Mouse (Mus musculus) kidney, postnatal 10 days (tissue): Measurements from ENCODE around the gene Kirrel3.
A peak's percentile ranks its signal among the peaks of the same experiment; 100 is the strongest.

Source experiments
- DNase-seq: peaks from one replicate; pipeline ENCODE4 v3.0.0; 2021; ENCODE audit warnings: mixed read lengths

Kirrel3 gene

DNA sequence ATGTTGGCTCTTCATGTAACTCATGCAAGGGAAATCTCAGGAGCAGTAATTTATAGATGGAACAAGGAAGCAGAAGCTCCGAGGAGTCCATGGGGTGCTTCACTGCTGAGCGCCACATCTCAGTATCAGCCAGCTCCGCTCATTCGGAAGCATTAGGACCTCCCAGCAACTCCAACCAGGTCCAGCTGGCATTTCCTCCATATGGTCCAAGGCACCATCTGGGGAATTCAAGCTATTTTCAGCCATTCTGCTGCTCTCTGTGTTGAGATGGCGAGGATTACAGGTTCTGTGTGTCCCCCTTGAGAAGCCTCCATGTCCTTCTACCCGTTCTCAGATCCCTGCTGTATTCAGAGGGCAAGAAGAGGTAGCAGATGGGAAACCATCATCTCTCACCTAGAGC is 419.5 kb downstream of the Kirrel3 start:
- DNase-seq = no peak

DNA sequence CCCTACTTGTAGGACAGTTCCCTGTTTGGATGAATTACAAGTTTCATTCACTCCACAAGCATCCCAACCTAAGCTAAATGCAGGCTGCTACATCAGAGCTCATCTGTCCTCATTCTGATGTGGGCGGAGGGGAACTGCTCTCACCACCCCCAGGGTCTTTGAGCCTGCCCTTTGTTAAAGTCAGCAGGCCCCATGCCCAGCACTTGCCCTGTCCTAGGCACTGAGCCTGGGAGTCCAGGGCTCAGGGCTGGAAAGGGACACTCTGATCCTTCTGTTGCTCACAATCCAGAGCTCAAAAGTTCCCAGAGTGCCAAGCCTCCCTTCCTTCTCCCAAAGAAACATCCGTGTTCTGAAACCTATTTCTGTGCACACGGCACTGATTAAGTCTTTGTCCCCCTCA is 422.3 kb downstream of the Kirrel3 start:
- no peak for DNase-seq

- no peak for DNase-seq
These were observed 426.1 kb downstream of the Kirrel3 start for GRCm38 (mm10) chr9:34911838-34912237.

DNA sequence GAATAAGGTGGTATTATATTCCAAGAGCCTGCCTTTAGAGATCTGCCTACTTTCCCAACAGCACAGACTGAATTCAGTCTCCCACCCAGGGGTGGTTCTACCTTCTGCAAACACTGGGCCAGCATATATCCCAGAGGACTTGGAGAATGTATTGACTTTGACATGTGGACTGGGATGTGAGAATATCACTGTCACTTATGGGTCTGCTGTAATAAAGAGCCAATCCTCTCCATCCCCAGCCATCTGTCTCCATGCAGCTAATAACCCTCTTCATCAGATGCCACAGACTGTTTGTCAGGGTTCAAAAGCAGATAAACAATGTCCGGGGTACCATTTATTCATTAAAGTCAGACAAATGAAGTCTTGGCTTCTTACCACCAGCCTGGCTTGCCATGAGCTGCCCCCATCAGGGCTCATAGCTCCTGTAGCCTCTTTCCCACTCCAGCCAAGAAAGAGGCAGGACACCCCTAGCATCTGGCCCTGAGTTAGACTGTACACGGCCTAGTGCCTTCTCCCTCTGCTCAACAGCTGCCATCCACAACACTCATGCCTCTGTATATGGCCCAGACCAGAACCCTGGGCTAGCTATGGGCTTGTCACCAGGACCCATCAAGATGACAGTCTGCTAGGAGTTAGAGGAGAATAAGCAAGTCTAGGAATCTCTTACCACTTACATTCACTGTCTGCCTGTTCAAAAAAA is 426.7 kb downstream of the Kirrel3 start:
- DNase-seq = no peak

DNA sequence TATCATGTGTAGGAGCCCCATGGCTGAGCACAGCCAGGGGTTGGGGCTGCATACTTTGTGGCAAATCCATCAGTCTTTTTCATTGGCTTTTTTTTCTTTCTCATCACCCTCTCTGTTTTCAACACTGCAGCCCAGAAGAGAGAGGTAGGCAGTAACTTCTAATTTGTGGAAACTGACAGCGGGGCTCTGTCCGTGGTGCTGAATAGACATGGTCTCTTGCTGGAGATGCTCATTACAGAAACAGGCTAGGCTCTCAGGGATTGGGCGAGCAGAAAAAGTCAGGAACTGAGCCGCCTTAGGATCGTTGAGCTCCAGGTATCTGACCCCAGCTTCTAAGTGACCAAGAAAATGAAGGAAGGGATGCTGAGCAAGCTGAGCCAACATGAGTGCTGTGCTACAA is 427.3 kb downstream of the Kirrel3 start:
- peak; percentile 84 for DNase-seq

DNA sequence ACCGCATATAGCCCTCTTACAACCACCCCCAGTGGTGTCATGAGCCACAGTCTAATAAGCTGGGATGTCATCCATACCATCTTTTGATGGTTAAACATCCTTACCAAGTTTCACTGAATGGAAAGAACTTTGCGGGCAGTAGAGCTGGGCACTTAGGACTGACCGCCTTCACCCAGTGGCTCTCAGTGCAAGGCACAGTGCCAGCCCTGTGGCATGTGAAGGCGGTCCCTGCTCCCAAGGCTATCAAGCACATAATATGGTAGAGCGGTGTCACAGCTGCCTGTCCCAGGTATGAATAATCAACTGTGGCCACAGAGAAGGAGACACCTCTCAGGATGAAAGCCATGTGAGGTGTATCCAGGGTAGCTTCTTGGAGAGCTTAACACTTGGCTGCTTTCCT is 433.3 kb downstream of the Kirrel3 start:
- DNase-seq = no peak

GRCm38 (mm10) chr9:34920116-34920515 is 434.4 kb downstream of the Kirrel3 start:
- no peak for DNase-seq

GRCm38 (mm10) chr9:34921941-34922340 is 436.2 kb downstream of the Kirrel3 start:
- DNase-seq = no peak

DNA sequence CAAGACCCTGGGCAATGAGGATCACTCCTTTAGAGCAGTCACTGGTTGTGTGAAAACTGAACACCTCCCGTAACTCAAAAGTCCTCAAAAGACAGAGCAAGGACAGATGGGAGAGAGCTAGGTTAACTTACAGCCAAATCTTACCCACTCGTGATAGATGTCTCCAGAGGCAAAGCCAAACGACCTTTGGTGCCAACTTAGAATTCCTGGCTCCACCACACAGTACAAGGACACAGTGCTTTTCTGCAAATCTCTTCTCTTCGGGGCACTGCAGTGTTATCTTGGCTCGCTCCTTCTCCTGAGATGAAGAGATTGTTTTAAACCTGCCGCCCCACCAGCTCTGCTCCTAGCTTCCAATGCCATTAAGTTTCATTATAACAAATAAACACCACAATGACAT is 437.0 kb downstream of the Kirrel3 start:
- DNase-seq = no peak

- DNase-seq = no peak
These were observed 437.6 kb downstream of the Kirrel3 start for GRCm38 (mm10) chr9:34923134-34923931.

DNA sequence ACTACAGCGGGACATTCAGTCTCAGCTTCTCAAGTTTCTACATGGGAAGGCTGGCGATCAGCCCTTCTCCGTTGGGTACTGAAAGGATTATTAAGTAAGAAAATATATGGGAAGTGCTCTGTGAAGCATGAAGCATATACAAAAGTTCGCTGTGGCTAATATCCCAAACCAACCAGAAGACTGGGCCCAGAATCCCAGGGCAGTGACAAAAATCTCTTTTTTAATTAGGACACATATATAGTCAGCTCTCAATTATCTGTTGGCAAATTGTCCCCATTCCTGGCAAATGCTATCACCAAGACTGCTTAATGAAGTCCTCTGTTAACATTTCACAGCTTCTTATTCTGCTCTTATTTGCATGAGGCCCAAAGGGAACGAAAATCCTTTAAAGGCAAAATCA is 439.9 kb downstream of the Kirrel3 start:
- no peak for DNase-seq

GRCm38 (mm10) chr9:34930371-34930770 is 444.7 kb downstream of the Kirrel3 start:
- no peak for DNase-seq

DNA sequence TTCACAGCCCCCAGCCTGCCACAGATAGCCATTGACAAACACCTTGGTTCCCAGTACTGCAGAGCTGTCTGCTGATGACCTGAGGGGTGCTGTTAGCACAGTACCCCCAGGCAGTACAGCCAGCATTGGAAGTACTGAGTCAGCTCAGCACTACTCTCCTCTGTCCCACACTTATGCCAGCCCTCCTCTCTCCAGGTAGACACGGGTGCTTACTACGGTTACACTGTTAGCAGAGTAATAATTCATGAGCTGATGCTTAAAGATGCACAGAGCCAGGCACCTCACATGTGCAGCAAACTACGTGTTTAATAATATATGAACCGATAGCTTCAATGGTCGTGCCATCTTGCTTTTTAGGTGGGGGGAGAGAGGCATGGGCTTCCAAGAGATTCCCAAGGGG is 452.4 kb downstream of the Kirrel3 start:
- DNase-seq = no peak

GRCm38 (mm10) chr9:34939621-34940020 is 453.9 kb downstream of the Kirrel3 start:
- DNase-seq = no peak

DNA sequence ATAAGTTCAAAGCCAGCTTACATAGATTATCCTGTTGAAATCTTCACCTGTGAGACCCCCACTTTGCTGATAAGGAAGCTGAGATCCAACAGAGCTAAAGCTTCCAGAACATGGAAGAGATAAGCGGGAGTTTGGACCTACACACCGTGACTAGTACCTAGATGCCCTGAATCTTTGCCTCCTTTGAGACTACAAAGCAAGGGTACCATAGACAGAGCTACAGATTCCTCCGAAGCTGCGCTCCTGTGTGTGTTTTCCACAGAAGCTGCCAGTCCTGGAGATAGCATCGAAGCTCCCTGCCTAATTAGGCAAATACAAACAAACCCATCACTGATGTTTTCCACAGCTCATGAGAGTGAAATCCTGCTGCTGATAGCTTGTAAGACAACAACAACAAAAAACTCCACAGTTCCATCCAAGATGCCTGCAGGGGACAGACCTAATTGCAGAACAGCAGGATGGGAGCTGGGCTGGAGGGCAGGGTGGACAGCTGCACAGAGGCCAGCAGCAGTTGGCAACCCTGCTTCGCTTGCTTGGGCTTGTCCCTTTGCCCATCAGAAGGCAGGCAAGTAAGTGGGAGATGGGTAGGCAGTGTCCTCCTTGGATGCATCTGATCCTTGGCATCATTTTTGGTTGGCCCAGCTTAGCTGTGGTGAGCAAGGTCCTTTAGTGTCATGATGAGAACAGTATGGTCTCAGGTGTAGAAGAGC is 456.6 kb downstream of the Kirrel3 start:
- DNase-seq = no peak

DNA sequence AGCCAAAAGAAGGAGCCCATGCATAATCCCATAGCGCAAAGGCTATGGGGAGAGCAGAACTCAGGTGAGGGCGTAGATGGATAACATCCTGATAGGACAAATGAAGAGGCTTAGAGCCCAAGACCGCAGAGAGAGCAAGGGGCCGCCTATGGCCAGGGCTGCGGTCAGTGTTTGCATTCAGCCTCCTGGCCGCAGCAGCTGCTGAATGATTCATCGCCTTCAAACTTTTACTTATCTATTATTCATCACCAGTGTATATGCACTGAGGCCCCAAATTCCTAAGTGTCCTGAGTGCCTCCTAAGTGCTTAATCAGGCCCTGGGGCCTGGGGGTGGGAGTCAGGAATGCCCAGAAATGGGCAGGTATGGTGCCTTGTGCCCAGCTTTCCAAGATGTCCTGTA is 457.3 kb downstream of the Kirrel3 start:
- no peak for DNase-seq

DNA sequence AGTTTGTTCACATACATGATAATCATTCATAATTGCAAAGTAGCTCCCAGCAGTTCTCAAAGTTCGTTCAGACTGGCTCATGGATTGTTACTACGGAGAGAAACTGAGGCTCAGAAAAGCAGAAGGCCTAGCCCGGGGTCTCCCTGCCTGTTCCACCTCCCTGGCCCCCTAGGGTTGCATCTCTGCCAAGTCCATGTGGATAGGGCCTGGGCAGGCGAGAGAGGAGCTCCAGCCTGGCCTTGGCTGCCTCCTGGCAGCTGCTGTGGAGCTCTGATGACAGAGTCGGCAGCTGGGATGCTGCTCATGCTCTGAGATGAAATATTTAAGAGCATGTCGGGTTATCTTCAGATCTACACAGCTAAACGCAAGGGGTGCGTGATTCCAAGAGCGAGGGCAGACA is 459.6 kb downstream of the Kirrel3 start:
- peak; percentile 22 for DNase-seq

- DNase-seq = no peak
These were observed 461.6 kb downstream of the Kirrel3 start for GRCm38 (mm10) chr9:34947258-34947657.

DNA sequence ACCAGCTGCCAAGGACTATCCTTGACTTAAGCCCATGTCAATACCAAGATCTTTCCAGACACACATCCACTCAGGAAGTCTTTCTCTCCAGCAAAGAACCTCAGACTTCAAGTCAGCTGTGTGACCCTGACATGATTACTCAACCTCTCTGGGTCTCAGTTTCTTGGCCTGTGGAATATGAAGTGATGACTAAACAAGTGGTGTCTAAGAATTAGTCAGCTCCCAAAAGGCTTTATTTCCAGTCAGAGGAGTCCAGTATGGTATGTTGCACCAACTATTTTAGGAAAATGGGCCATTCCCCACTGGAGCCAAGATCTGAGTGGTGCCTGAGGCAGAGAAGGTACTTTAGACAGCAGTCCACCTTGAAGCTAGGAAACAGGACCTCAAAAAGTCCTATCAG is 462.0 kb downstream of the Kirrel3 start:
- no peak for DNase-seq

- DNase-seq = peak; percentile 14
These were observed 467.7 kb downstream of the Kirrel3 start for GRCm38 (mm10) chr9:34953420-34953819.

DNA sequence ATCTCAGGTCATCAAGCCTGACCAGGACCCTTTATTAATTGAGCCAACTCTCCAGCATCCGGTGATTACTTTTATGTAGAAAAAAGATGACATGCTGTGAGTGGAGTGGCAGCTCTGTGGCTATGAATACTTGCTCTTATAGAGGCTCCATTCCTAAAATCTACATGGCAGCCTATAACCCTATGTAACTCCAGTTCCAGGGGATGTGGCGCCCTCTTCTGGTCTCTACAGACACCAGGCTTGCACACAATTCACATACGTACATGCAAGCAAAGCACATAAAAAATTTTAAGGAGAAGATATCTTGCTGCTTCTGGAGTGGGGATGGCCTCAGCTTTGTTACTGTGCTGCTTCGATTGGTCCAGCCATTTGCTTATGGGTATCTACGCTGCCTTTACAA is 468.5 kb downstream of the Kirrel3 start:
- DNase-seq = peak; percentile 18

DNA sequence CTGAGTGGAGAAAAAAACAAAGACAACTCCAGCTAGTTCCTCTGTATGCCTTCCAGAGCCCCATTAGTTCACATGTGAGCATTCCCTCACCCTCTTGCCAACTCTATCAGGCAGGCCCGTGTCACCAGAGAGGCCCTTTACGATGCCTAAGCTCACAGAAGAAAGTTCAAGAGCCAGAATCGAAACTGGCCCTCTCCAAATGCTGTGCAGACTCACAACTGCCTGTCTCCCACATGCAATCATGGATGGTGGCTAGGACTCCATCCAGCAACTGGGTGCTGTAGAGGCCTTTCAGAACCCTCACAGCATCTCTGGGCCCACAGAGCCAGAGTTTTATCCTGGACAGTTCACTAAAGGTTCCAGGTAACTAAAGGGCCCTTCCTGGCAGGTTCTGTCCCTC is 470.8 kb downstream of the Kirrel3 start:
- no peak for DNase-seq

DNA sequence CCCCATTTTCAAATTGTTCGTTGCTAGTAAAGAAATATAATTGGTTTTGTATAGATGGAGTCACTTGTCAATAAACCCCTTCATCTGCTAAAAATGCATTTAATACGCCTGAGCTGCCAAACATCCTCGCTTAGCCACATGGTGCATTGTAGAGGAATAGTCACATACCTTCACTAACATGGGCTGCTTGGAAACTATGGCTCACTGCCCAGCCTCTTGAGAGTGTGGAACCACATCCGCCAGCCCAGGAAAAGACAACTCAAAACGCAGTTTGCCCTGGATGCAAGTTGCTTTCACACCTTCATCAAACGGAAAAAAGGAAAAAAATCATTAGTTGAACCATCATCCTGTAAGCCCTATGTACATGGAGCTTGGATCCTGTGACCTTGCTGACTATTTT is 472.0 kb downstream of the Kirrel3 start:
- DNase-seq = no peak
